Mouse (Mus musculus): ENCODE measurements around the gene Bco2. TPM values are rescaled to one million over a fixed set of nuclear protein-coding genes. Genes with fewer than 3 reads are reported as not detected.

Gene Bco2
- polyA plus RNA-seq, 1 experiment from 2014 or later, result 0.61 TPM

DNA sequence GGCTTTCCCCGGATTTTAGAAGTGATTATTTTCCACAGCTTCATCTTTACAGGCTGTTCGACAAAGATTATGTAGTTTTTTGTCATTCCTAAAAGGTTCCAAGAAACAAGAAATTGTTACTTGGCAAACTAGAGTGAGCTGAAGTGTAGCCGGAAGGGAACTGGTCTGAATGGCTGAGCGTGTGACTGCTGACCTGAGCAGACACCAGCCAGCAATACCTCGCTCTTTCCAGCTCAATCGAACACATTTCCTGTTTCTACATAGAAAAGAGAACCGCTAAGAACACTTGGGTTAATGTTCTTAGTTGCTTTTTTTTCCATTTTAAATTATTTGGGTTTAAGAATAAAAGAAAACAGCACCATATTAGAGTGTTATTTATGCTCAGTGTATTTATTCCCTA lies 14.8 kb downstream of the Bco2 start:
- no peaks in the 10 kb centered on the region for H3K36me3 ChIP-seq (ENCODE audit: control insufficient read depth, insufficient read depth)
- no peak for ATAC-seq
- no peaks in the 10 kb centered on the region for H3K9me3 ChIP-seq (ENCODE audit: control insufficient read depth, low read length)
- no peak overlapping the region for H3K4me3 ChIP-seq (replicated peaks; ENCODE audit: low read length)
- H3K27me3 ChIP-seq (replicated peaks; ENCODE audit: control insufficient read depth, insufficient read depth, low read length), result no peaks in the 10 kb centered on the region
- H3K9ac ChIP-seq (replicated peaks; ENCODE audit: low read depth, low read length), result no peak overlapping the region
- peak overlapping the region; percentile 23 for H3K4me2 ChIP-seq (ENCODE audit: low read length)
- 35% methylated on average over 7 of the region's 7 CpGs for WGBS
- H3K4me1 ChIP-seq (replicated peaks; ENCODE audit: control insufficient read depth, insufficient read depth, low read length), result peaks cover 4% of the 10 kb centered on the region; the same call in 1 of the 2 replicates
- H3K27ac ChIP-seq (ENCODE audit: low read length), result no peak overlapping the region

GRCm38 (mm10) chr9:50537295-50537694 lies 17.7 kb downstream of the Bco2 start:
- H3K9me3 ChIP-seq (ENCODE audit: control insufficient read depth, low read length), result no peaks in the 10 kb centered on the region
- H3K36me3 ChIP-seq (ENCODE audit: control insufficient read depth, insufficient read depth), result no peaks in the 10 kb centered on the region
- no peak overlapping the region for H3K27ac ChIP-seq (ENCODE audit: low read length)
- H3K9ac ChIP-seq (replicated peaks; ENCODE audit: low read depth, low read length), result no peak overlapping the region
- H3K27me3 ChIP-seq (replicated peaks; ENCODE audit: control insufficient read depth, insufficient read depth, low read length), result no peaks in the 10 kb centered on the region
- peaks cover 4% of the 10 kb centered on the region; the same call in 1 of the 2 replicates for H3K4me1 ChIP-seq (replicated peaks; ENCODE audit: control insufficient read depth, insufficient read depth, low read length)
- H3K4me3 ChIP-seq (replicated peaks; ENCODE audit: low read length), result no peak overlapping the region
- H3K4me2 ChIP-seq (ENCODE audit: low read length), result no peak overlapping the region
- no peak for ATAC-seq
- WGBS, result 89% methylated on average over 4 of the region's 4 CpGs

DNA sequence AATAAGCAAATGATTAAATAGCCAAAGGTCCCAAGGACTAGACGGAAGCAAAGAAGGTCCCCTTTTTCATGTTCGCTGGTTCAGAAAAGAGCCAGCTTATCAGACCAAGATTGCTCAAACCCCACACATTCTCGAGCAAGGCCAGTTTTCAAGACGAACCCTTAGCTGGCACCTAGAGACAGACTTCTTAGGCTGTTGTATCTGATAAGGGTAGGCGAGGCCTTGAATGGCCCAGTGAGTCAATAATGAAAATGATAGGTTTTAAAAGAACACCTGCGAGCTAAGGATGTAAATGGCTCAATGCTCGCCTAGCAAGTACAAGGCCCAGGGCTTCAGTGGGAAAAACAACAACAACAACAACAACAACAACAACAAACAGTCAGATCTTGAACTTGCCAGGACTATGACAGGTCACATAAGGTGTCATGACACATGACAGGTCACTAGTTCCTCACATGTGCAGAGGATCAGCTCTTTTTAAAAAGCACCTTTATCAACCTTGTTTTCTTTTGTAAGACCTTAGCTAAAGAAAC lies 18.3 kb downstream of the Bco2 start:
- ATAC-seq, result no peak
- Histone ChIP-seq H3K4me2 (ENCODE audit: low read length) (no peak overlapping the region), H3K9me3 (ENCODE audit: control insufficient read depth, low read length) (no peaks in the 10 kb centered on the region), H3K36me3 (ENCODE audit: control insufficient read depth, insufficient read depth) (no peaks in the 10 kb centered on the region), H3K4me1 (replicated peaks; ENCODE audit: control insufficient read depth, insufficient read depth, low read length) (peaks cover 4% of the 10 kb centered on the region; the same call in 1 of the 2 replicates), H3K9ac (replicated peaks; ENCODE audit: low read depth, low read length) (no peak overlapping the region), H3K27me3 (replicated peaks; ENCODE audit: control insufficient read depth, insufficient read depth, low read length) (no peaks in the 10 kb centered on the region), H3K4me3 (replicated peaks; ENCODE audit: low read length) (no peak overlapping the region), H3K27ac (ENCODE audit: low read length) (no peak overlapping the region)
- WGBS, result 83% methylated on average over 7 of the region's 7 CpGs

DNA sequence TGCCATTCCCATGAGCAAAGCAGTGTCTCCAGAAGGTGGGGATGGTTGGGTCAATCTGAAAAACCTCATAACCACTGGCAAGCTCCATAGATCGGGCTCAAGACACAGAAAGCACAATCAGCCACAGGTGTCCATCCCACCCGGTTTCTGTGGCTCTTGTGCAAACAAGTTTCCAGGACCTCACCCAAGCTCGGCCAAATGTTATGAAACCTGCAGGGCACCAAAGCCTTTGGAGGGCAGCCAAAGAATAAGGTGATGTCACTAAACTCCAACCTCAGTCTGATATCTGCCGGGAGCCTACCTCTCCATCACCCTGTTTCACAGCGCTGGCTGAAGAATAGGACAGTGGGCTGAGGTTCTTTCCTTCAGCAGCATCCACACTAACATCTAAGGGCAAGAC lies 19.1 kb downstream of the Bco2 start:
- Histone ChIP-seq H3K9ac (replicated peaks; ENCODE audit: low read depth, low read length) (no peak overlapping the region), H3K27me3 (replicated peaks; ENCODE audit: control insufficient read depth, insufficient read depth, low read length) (no peaks in the 10 kb centered on the region), H3K27ac (ENCODE audit: low read length) (no peak overlapping the region), H3K4me1 (replicated peaks; ENCODE audit: control insufficient read depth, insufficient read depth, low read length) (peaks cover 4% of the 10 kb centered on the region; the same call in 1 of the 2 replicates), H3K4me2 (ENCODE audit: low read length) (no peak overlapping the region), H3K9me3 (ENCODE audit: control insufficient read depth, low read length) (no peaks in the 10 kb centered on the region), H3K4me3 (replicated peaks; ENCODE audit: low read length) (no peak overlapping the region), H3K36me3 (ENCODE audit: control insufficient read depth, insufficient read depth) (no peaks in the 10 kb centered on the region)
- no peak for ATAC-seq
- WGBS, result 80% methylated on average over 5 of the region's 5 CpGs

DNA sequence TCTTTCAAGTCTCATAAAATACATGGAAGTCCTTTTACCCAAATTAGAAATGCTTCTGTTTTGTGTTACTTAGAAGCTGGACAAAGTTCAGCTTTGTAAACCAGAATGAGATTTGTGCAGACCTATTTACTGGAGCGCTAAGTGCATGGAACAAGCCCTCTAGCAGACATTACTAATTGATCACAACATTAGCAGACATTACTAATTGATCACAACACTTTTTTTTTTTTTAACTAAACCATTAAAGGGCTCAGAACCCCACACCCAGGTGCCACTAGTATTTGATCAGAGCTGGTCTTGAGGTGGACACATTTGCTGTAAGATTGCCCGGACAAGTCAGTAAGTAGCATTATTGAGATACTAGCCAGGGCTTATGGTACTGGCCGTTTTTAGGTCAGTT lies 21.2 kb downstream of the Bco2 start:
- 75% methylated on average over 3 of the region's 3 CpGs for WGBS
- no peak overlapping the region for H3K27ac ChIP-seq (ENCODE audit: low read length)
- no peak for ATAC-seq
- no peak overlapping the region for H3K4me3 ChIP-seq (replicated peaks; ENCODE audit: low read length)
- H3K9me3 ChIP-seq (ENCODE audit: control insufficient read depth, low read length), result no peaks in the 10 kb centered on the region
- H3K27me3 ChIP-seq (replicated peaks; ENCODE audit: control insufficient read depth, insufficient read depth, low read length), result no peaks in the 10 kb centered on the region
- H3K4me2 ChIP-seq (ENCODE audit: low read length), result no peak overlapping the region
- H3K4me1 ChIP-seq (replicated peaks; ENCODE audit: control insufficient read depth, insufficient read depth, low read length), result no peaks in the 10 kb centered on the region
- H3K36me3 ChIP-seq (ENCODE audit: control insufficient read depth, insufficient read depth), result no peaks in the 10 kb centered on the region
- no peak overlapping the region for H3K9ac ChIP-seq (replicated peaks; ENCODE audit: low read depth, low read length)

- Histone ChIP-seq H3K27me3 (replicated peaks; ENCODE audit: control insufficient read depth, insufficient read depth, low read length) (no peaks in the 10 kb centered on the region), H3K4me2 (ENCODE audit: low read length) (no peak overlapping the region), H3K36me3 (ENCODE audit: control insufficient read depth, insufficient read depth) (no peaks in the 10 kb centered on the region), H3K4me1 (replicated peaks; ENCODE audit: control insufficient read depth, insufficient read depth, low read length) (no peaks in the 10 kb centered on the region), H3K4me3 (replicated peaks; ENCODE audit: low read length) (no peak overlapping the region), H3K9ac (replicated peaks; ENCODE audit: low read depth, low read length) (no peak overlapping the region), H3K9me3 (ENCODE audit: control insufficient read depth, low read length) (no peaks in the 10 kb centered on the region), H3K27ac (ENCODE audit: low read length) (no peak overlapping the region)
- ATAC-seq, result no peak
- WGBS, result 85% methylated on average over 11 of the region's 11 CpGs
These were observed 21.7 kb downstream of the Bco2 start for GRCm38 (mm10) chr9:50533328-50533727.

- no peak overlapping the region for H3K27ac ChIP-seq (ENCODE audit: low read length)
- H3K9ac ChIP-seq (replicated peaks; ENCODE audit: low read depth, low read length), result no peak overlapping the region
- H3K36me3 ChIP-seq (ENCODE audit: control insufficient read depth, insufficient read depth), result no peaks in the 10 kb centered on the region
- H3K4me1 ChIP-seq (replicated peaks; ENCODE audit: control insufficient read depth, insufficient read depth, low read length), result peaks cover 6% of the 10 kb centered on the region
- no peaks in the 10 kb centered on the region for H3K9me3 ChIP-seq (ENCODE audit: control insufficient read depth, low read length)
- H3K4me3 ChIP-seq (replicated peaks; ENCODE audit: low read length), result no peak overlapping the region
- no peaks in the 10 kb centered on the region for H3K27me3 ChIP-seq (replicated peaks; ENCODE audit: control insufficient read depth, insufficient read depth, low read length)
- 25% methylated on average over 2 of the region's 2 CpGs for WGBS
- no peak overlapping the region for H3K4me2 ChIP-seq (ENCODE audit: low read length)
- ATAC-seq, result no peak
These were observed 24.1 kb downstream of the Bco2 start for GRCm38 (mm10) chr9:50530890-50531289.

DNA sequence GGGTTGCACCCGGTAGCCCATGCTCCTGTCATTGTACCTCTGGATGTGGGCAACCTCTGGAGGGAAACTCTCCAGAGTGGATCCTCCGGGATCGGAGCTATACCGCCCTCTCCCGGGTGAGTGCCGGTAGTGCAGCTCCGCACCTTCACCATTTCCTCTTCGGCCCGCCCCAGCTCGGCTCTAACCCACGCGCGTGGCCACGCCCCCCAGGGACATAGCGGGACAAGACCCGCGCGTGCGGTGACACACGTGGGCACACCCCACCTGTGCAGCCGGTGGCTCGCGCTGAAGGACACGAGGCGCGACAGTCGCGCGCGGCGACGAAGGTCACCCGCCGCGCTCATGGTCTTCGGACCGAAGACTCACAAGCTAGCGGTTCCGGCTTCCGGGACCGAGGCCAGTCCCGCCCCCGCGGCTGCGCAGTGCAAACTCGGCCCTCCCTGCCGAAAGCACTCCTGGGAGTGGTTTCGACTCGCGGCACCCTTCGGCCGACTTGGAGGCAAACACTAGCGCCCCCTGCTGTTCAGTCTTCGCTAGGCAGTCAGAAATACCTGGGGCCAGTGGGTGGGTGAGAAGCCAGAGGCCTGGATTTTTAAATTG lies 26.6 kb downstream of the Bco2 start, which contains the start of gene Pts:
TSS of gene Pts (minus strand) at position 432 of the 600 bp plus-strand sequence.
- H3K4me2 ChIP-seq (ENCODE audit: low read length), result peak within 1 kb of the TSS; percentile 54
- no peaks in the 10 kb centered on the region for H3K27me3 ChIP-seq (replicated peaks; ENCODE audit: control insufficient read depth, insufficient read depth, low read length)
- peak; percentile 99 for ATAC-seq
- peak within 1 kb of the TSS; percentile 69 for H3K27ac ChIP-seq (ENCODE audit: low read length)
- under 1% methylated on average over 50 of the region's 54 CpGs for WGBS
- H3K4me3 ChIP-seq (replicated peaks; ENCODE audit: low read length), result peak within 1 kb of the TSS; percentile 75
- peaks cover 6% of the 10 kb centered on the region for H3K4me1 ChIP-seq (replicated peaks; ENCODE audit: control insufficient read depth, insufficient read depth, low read length)
- no peaks in the 10 kb centered on the region for H3K9me3 ChIP-seq (ENCODE audit: control insufficient read depth, low read length)
- peak within 1 kb of the TSS; percentile 74 for H3K9ac ChIP-seq (replicated peaks; ENCODE audit: low read depth, low read length)
- no peaks in the 10 kb centered on the region for H3K36me3 ChIP-seq (ENCODE audit: control insufficient read depth, insufficient read depth)

DNA sequence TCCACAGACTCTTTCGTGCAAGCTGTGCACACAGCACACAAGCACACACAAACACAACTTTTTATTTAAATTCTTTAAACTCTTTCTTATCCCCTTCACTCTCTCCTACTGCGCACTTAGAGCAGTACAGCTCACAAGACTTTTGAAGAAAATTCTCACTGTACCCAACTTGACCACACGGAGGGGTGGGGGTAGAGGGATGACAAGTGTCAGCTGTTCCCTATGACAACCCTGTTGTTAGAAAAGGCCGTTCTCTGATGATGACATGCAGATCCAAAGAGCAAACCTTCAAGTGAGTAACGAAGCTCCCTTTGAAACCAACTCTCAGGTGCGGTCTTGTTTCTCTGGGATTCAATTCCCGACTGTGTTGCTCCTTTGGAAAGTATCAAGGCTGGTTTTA lies 27.1 kb downstream of the Bco2 start:
- Histone ChIP-seq H3K9ac (replicated peaks; ENCODE audit: low read depth, low read length) (peak overlapping the region; percentile 74), H3K36me3 (ENCODE audit: control insufficient read depth, insufficient read depth) (no peaks in the 10 kb centered on the region), H3K27ac (ENCODE audit: low read length) (no peak overlapping the region), H3K4me3 (replicated peaks; ENCODE audit: low read length) (peak overlapping the region; percentile 75), H3K9me3 (ENCODE audit: control insufficient read depth, low read length) (no peaks in the 10 kb centered on the region), H3K27me3 (replicated peaks; ENCODE audit: control insufficient read depth, insufficient read depth, low read length) (no peaks in the 10 kb centered on the region), H3K4me1 (replicated peaks; ENCODE audit: control insufficient read depth, insufficient read depth, low read length) (peaks cover 6% of the 10 kb centered on the region), H3K4me2 (ENCODE audit: low read length) (peak overlapping the region; percentile 54)
- WGBS, result 43% methylated on average over 7 of the region's 7 CpGs
- no peak; the same call in 1 of the 2 replicates for ATAC-seq

All from forebrain, embryonic 16.5 days (tissue).